Mouse (Mus musculus) CD4-positive helper T cell, adult 2 months (primary cell): ENCODE measurements around the gene Bbx.

ENCODE experiments used
- DNase-seq: peaks from one replicate; pipeline ENCODE4 v3.0.0-alpha.2; 2012; ENCODE audit warnings: low read depth, missing footprints, low spot score

Gene Bbx

GRCm38 (mm10) chr16:50315349-50315969 lies 116.7 kb downstream of the Bbx start:
- peak; percentile 15 for DNase-seq

DNA sequence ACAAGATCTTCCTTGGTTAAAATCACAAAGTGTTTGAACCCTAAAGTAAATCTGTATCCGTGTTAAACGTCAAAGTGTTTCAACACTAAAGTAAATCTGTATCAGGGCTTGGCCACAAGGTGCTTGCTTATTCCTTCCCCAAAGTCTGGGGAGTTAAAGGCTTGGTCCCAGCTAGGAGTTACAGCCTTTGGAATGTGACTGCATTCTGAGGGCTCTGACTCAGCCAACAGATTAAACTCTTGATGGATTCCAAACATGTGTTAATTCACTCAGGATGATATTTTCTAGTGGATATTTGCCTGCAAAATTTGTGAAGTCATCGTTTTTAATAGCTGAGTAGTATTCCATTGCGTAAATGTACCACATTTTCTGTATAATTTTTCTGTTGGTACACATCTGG lies 120.6 kb downstream of the Bbx start:
- no peak for DNase-seq

- DNase-seq: no peak
Observed at GRCm38 (mm10) chr16:50309411-50310042, 122.7 kb downstream of the Bbx start.

DNA sequence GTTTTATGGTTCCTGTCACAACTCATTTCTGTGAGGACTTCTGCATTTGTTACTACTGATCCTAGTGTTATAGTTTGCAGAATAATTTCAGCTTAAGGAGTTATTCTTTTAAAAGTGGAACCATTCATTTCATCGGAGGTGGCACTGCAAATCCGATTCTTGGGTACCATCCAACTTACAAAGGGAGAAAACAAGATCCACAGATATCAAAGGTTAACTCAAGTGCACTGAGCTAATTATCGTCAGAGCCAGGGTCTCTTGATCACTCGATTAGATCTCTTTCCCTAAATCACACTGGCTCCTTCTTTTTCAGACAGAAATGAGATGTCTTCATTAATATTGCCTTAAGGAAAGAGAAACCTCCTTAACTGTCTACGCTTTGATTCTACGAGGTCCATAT lies 123.9 kb downstream of the Bbx start:
- no peak for DNase-seq

DNA sequence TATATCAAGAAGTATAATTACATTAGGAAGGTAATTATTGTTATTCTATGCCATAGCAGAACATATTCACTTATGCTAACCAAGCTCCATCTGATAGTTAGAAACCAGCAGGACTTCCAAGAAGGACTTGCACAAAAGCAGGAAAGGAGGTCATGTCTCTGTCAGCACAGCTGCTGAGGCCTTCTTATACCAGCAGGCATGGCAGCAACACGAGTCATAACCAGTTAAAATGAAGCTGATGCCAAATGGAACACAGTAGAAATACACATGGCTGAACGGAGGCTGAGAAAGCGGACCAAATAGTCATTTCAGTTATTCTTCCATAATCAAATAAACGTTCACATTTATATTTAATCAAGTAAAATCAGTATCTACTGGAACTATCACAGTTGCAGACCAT lies 125.0 kb downstream of the Bbx start:
- no peak for DNase-seq

GRCm38 (mm10) chr16:50306727-50307126 lies 125.5 kb downstream of the Bbx start:
- peak; percentile 32 for DNase-seq

DNA sequence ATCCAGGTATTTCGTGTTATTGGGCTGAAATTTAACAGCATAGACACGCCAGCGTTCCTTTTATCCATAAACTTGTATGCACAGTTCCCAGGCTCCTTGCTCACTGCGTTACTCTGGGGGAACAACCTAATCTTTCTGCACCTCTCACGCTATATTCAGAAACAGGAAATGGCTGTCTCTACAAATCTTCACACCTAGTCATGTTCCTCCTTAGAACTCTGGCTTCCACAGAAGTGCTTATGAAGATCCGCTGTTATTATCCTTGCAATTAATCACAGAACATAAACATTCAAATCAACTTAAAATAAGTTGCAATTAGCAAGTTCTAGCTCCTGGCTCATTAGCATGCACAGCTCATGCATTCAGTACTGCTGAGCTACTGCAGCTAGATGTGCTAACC lies 127.0 kb downstream of the Bbx start:
- DNase-seq: no peak

- DNase-seq: no peak
Observed at GRCm38 (mm10) chr16:50302566-50302965, 129.6 kb downstream of the Bbx start.

GRCm38 (mm10) chr16:50298743-50299443 lies 133.3 kb downstream of the Bbx start:
- peak; percentile 21 for DNase-seq

GRCm38 (mm10) chr16:50293502-50294228 lies 138.5 kb downstream of the Bbx start:
- peak; percentile 22 for DNase-seq

GRCm38 (mm10) chr16:50292834-50293233 lies 139.4 kb downstream of the Bbx start:
- no peak for DNase-seq

GRCm38 (mm10) chr16:50289764-50290163 lies 142.4 kb downstream of the Bbx start:
- peak; percentile 26 for DNase-seq

- no peak for DNase-seq
Observed at GRCm38 (mm10) chr16:50272813-50273212, 159.4 kb downstream of the Bbx start.

DNA sequence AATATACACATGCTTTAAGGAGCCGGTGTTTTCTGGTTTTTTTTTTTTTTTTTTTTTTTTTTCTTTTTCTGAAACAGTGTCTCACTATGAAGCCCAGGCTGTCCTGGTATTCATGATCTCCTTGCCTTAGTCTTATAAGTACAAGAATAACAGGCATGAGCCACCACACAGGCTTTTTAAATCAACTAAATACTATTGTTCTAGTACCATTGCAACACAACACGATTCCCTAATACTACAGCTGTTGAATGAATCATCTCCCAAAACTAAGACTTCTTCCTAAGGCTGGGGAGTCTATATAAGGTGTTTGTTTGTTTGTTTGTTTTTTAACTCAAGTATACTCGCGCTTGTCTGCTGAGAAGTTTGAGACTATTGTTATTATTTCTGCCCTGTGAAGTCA lies 169.5 kb downstream of the Bbx start:
- no peak for DNase-seq

- DNase-seq: no peak
Observed at GRCm38 (mm10) chr16:50262209-50262608, 170.0 kb downstream of the Bbx start.

DNA sequence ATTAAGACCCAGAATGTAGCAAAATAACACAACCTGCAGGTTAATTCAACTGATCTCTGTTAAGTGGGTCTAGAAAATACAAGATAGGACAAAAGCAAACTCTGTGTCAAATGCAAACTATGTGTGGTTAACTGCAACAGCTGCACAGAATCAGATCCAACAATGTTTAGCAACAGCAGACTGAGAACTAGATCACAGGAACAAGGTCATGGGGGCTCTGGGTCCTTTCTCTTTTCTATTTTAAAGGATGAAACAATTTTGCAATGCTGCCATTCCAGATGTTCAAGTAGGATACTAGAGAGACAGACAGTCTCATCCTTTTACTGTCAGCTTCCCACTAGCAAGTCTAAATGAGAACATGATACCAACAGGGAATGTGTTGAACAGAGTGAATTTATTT lies 170.4 kb downstream of the Bbx start:
- no peak for DNase-seq

DNA sequence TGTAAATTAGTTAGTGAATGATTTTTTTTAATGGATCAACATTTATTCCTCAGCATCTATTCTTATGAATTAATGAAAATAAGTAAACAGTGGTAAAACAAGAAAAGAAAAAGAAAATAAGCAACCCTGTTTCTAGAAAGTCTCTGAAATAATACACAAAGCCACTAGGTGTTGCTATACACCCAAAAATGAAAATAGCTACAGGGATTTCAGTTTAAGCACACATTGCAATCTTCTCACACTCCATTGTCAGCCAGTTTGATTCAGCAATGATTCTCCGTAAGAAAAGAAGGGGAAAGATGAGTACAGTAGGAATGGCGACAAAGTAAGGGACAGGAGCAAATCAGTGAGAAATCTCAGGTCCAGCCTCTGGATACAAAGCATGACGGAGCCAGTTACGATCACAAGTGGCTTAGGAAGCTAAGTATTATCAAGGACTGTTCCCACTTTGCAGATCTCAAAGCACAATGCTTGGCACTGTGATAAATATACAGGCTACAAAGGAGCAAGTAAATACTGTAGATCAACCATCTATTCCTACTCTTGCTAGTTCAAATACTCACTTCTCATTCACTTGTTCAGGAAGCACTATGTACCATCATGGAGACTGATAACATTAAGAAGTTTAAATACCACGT lies 177.5 kb downstream of the Bbx start:
- DNase-seq: peak; percentile 35

DNA sequence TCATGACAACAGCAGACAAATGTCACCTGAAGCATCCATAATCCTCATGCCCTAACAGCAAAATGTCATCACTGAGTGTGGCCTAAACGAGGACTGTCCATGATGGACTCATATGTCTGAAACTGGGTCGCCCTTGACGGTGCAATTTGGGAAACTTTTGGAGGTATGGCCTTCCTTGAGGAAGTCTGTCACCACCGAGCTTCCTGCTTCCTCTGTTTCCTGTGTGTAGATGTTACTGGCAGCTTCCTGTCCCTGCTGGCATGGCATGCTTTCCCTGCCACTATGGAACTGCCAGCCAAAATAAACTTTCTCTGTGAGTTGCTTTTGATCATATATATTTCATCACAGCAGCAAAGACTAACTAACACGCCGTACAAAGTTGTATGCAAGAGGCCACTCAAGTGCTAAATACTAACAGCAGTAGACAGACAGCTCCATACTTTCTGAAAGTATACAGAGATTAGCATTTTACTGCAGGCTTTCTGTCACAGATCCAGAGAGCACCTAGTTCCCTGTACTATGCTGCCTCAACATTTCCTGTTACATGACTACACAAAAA lies 180.7 kb downstream of the Bbx start:
- DNase-seq: no peak

GRCm38 (mm10) chr16:50250469-50250868 lies 181.7 kb downstream of the Bbx start:
- DNase-seq: no peak

GRCm38 (mm10) chr16:50249036-50249435 lies 183.2 kb downstream of the Bbx start:
- DNase-seq: no peak

GRCm38 (mm10) chr16:50242444-50242843 lies 189.7 kb downstream of the Bbx start:
- no peak for DNase-seq

- DNase-seq: no peak
Observed at GRCm38 (mm10) chr16:50241604-50242003, 190.6 kb downstream of the Bbx start.
